Mouse (Mus musculus) heart, embryonic 16.5 days (tissue): ENCODE results near the gene 1190005I06Rik. TPM values are rescaled to one million over a fixed set of nuclear protein-coding genes. Genes with fewer than 3 reads are reported as not detected.

Experiments
- ATAC-seq: fragments of 200-750 bp; cut with Nextera tagmentation; replicated peaks from 2 replicates; pipeline ENCODE4 v1.8.0; 2017; ENCODE audit warnings: moderate number of reproducible peaks; ENCODE audit not compliant: insufficient read depth, low FRiP score; ENCODE audit errors: extremely low read depth
- H3K27ac ChIP-seq: fragments of 300-500 bp; sonication (generic); 2 replicates; pipeline ENCODE4 v1.5.1; 2014; ENCODE audit warnings: mild to moderate bottlenecking, low read length, control low read depth, moderate library complexity
- H3K27me3 ChIP-seq: fragments of 300-500 bp; sonication (generic); 2 replicates; pipeline ENCODE4 v1.6.1; 2014; ENCODE audit warnings: low read length, mixed read lengths; ENCODE audit not compliant: control insufficient read depth, insufficient read depth
- H3K36me3 ChIP-seq: fragments of 300-500 bp; sonication (generic); 2 replicates; pipeline ENCODE4 v1.6.1; 2014; ENCODE audit not compliant: control insufficient read depth, insufficient read depth
- H3K4me1 ChIP-seq: fragments of 300-500 bp; sonication (generic); 2 replicates; pipeline ENCODE4 v1.6.1; 2014; ENCODE audit warnings: low read length, mixed read lengths; ENCODE audit not compliant: control insufficient read depth, insufficient read depth
- H3K4me2 ChIP-seq: fragments of 300-500 bp; sonication (generic); 2 replicates; pipeline ENCODE4 v1.6.1; 2014; ENCODE audit warnings: low read depth, mild to moderate bottlenecking, control low read depth, low read length
- H3K4me3 ChIP-seq: fragments of 300-500 bp; sonication (generic); 2 replicates; pipeline ENCODE4 v1.5.1; 2014; ENCODE audit warnings: mild to moderate bottlenecking, control low read depth, low read length
- H3K9ac ChIP-seq: fragments of 300-500 bp; sonication (generic); 2 replicates; pipeline ENCODE4 v1.6.1; 2014; ENCODE audit warnings: low read length, control low read depth
- H3K9me3 ChIP-seq: fragments of 300-500 bp; sonication (generic); replicated peaks from 2 replicates; pipeline ENCODE4 v1.6.1; 2016; ENCODE audit warnings: low read length; ENCODE audit not compliant: control insufficient read depth
- WGBS: fragments of 180-500 bp; shearing (Covaris S2); extraction: QIAGEN DNeasy Blood & Tissue Kit; methylation state at CpG from one replicate; pipeline ENCODE4 v1.1.7; 2014; 5-methylcytosine and 5-hydroxymethylcytosine counted together
- polyA plus RNA-seq: library from polyadenylated mRNA; unstranded; fragments of >200 nt; fragmentation: Nextera tagmentation; extraction: Ambion mirVana; gene quantifications from 2 replicates; pipeline ENCODE4 v1.2.1, GENCODE M21; 2015

The 1190005I06Rik gene
- polyA plus RNA-seq, 1 experiment from 2014 or later, result 5.6 TPM

GRCm38 (mm10) chr8:120567731-120568130, 79.7 kb downstream of the 1190005I06Rik start:
- Histone ChIP-seq H3K9me3 (no peaks in the 10 kb centered on the region), H3K9ac (no peak overlapping the region), H3K4me2 (no peak overlapping the region), H3K27me3 (no peaks in the 10 kb centered on the region), H3K36me3 (peaks cover 47% of the 10 kb centered on the region), H3K4me1 (peaks cover 31% of the 10 kb centered on the region), H3K4me3 (no peak overlapping the region), H3K27ac (no peak overlapping the region)
- no peak for ATAC-seq
- 95% methylated on average over 17 of the region's 17 CpGs for WGBS

GRCm38 (mm10) chr8:120566681-120567080, 80.8 kb downstream of the 1190005I06Rik start:
- WGBS, result 80% methylated on average over 8 of the region's 8 CpGs
- Histone ChIP-seq H3K27ac (no peak overlapping the region), H3K9me3 (no peaks in the 10 kb centered on the region), H3K36me3 (peaks cover 41% of the 10 kb centered on the region), H3K9ac (no peak overlapping the region), H3K4me3 (no peak overlapping the region), H3K4me1 (peaks cover 42% of the 10 kb centered on the region), H3K27me3 (no peaks in the 10 kb centered on the region), H3K4me2 (no peak overlapping the region)
- no peak for ATAC-seq

- Histone ChIP-seq H3K36me3 (peaks cover 30% of the 10 kb centered on the region), H3K4me2 (no peak overlapping the region), H3K9me3 (no peaks in the 10 kb centered on the region), H3K9ac (peak overlapping the region; percentile 14; the same call in 1 of the 2 replicates), H3K27ac (peak overlapping the region; percentile 37; the same call in 1 of the 2 replicates), H3K4me1 (peaks cover 52% of the 10 kb centered on the region), H3K27me3 (no peaks in the 10 kb centered on the region), H3K4me3 (no peak overlapping the region)
- no peak for ATAC-seq
- 38% methylated on average over 7 of the region's 7 CpGs for WGBS
These were observed 82.2 kb downstream of the 1190005I06Rik start for GRCm38 (mm10) chr8:120565151-120565711.

- Histone ChIP-seq H3K36me3 (peaks cover 25% of the 10 kb centered on the region), H3K27me3 (no peaks in the 10 kb centered on the region), H3K4me1 (peaks cover 59% of the 10 kb centered on the region), H3K4me3 (no peak overlapping the region), H3K4me2 (peak overlapping the region; percentile 44), H3K9ac (peak overlapping the region; percentile 39), H3K9me3 (no peaks in the 10 kb centered on the region), H3K27ac (peak overlapping the region; percentile 92)
- WGBS, result 8% methylated on average over 20 of the region's 20 CpGs
- peak; percentile 68 for ATAC-seq
These were observed 83.3 kb downstream of the 1190005I06Rik start for GRCm38 (mm10) chr8:120563851-120564837.

GRCm38 (mm10) chr8:120563348-120563724, 84.1 kb downstream of the 1190005I06Rik start:
- Histone ChIP-seq H3K4me1 (peaks cover 65% of the 10 kb centered on the region), H3K9ac (peak overlapping the region; percentile 39), H3K4me2 (peak overlapping the region; percentile 44; the same call in 1 of the 2 replicates), H3K36me3 (peaks cover 18% of the 10 kb centered on the region), H3K9me3 (no peaks in the 10 kb centered on the region), H3K27me3 (no peaks in the 10 kb centered on the region), H3K27ac (peak overlapping the region; percentile 92), H3K4me3 (no peak overlapping the region)
- ATAC-seq, result no peak
- WGBS, result 10% methylated on average over 8 of the region's 8 CpGs

- no peak overlapping the region for H3K4me3 ChIP-seq
- no peak for ATAC-seq
- 78% methylated on average over 18 of the region's 18 CpGs for WGBS
- H3K27me3 ChIP-seq, result no peaks in the 10 kb centered on the region
- peak overlapping the region; percentile 44; the same call in 1 of the 2 replicates for H3K4me2 ChIP-seq
- H3K4me1 ChIP-seq, result peaks cover 68% of the 10 kb centered on the region
- peak overlapping the region; percentile 39 for H3K9ac ChIP-seq
- peak overlapping the region; percentile 92 for H3K27ac ChIP-seq
- H3K36me3 ChIP-seq, result peaks cover 13% of the 10 kb centered on the region
- no peaks in the 10 kb centered on the region for H3K9me3 ChIP-seq
These were observed 84.6 kb downstream of the 1190005I06Rik start for GRCm38 (mm10) chr8:120562680-120563347.

GRCm38 (mm10) chr8:120561539-120562435, 85.6 kb downstream of the 1190005I06Rik start:
- WGBS, result 70% methylated on average over 22 of the region's 22 CpGs
- H3K4me2 ChIP-seq, result no peak overlapping the region
- H3K27ac ChIP-seq, result 0 out of 2 replicates have a peak overlapping the region, but pooled peaks have one; percentile 2
- H3K36me3 ChIP-seq, result peaks cover 2% of the 10 kb centered on the region
- H3K27me3 ChIP-seq, result no peaks in the 10 kb centered on the region
- H3K4me1 ChIP-seq, result peaks cover 78% of the 10 kb centered on the region
- ATAC-seq, result no peak
- H3K9ac ChIP-seq, result no peak overlapping the region
- no peak overlapping the region for H3K4me3 ChIP-seq
- no peaks in the 10 kb centered on the region for H3K9me3 ChIP-seq

GRCm38 (mm10) chr8:120560535-120560934, 86.9 kb downstream of the 1190005I06Rik start:
- Histone ChIP-seq H3K9ac (0 out of 2 replicates have a peak overlapping the region, but pooled peaks have one; percentile 17), H3K27ac (no peak overlapping the region)
- ATAC-seq, result no peak

More at GRCm38 (mm10) chr8:120560535-120560934, 86.9 kb downstream of the 1190005I06Rik start:
- 87% methylated on average over 5 of the region's 5 CpGs for WGBS
- no peaks in the 10 kb centered on the region for H3K36me3 ChIP-seq
- no peak overlapping the region for H3K4me3 ChIP-seq
- H3K27me3 ChIP-seq, result no peaks in the 10 kb centered on the region
- no peaks in the 10 kb centered on the region for H3K9me3 ChIP-seq
- H3K4me2 ChIP-seq, result no peak overlapping the region
- peaks cover 91% of the 10 kb centered on the region for H3K4me1 ChIP-seq
